Mouse (Mus musculus): ENCODE data around the gene Arid4a. TPM values are rescaled to one million over a fixed set of nuclear protein-coding genes. Genes with fewer than 3 reads are reported as not detected.

Arid4a gene
- total and polyA plus RNA-seq, 3 experiments: 6.7 to 13.0 TPM; not detected in 1

- no peak; the same call in 1 of the 2 replicates for TF ChIP-seq MAZ (IDR thresholded peaks at IDR 0.05; ENCODE audit: low read depth, low read length)
- TF ChIP-seq USF2 (IDR thresholded peaks at IDR 0.05; ENCODE audit: borderline replicate concordance in 1 of 2, insufficient read depth in 1 of 2, low read depth in 1 of 2, low read length in 2 of 2): peak in 1 of 2 experiments; percentile 54; a peak in 1 of 4 replicates
- TF ChIP-seq TAL1 (IDR thresholded peaks at IDR 0.05; ENCODE audit: low read length): no peak
- peak; percentile 91 for TF ChIP-seq BHLHE40 (IDR thresholded peaks at IDR 0.05; ENCODE audit: borderline replicate concordance, low read depth, low read length)
- TF ChIP-seq TCF12 (IDR thresholded peaks at IDR 0.05; ENCODE audit: low read depth, low read length): peak; percentile 21
- TF ChIP-seq USF1 (IDR thresholded peaks at IDR 0.05; ENCODE audit: low read depth, low read length): peak; percentile 94
- peak; percentile 87 for TF ChIP-seq TBP (IDR thresholded peaks at IDR 0.05; ENCODE audit: low read depth, low read length)
- no peak for TF ChIP-seq ZKSCAN1 (IDR thresholded peaks at IDR 0.05; ENCODE audit: low read depth, low read length)
Measured at GRCm38 (mm10) chr12:71136130-71136973, 120.6 kb downstream of the Arid4a start, which contains the start of the genes Timm9 and 2700049A03Rik (continued).

GRCm38 (mm10) chr12:71136974-71137491 lies 121.2 kb downstream of the Arid4a start:
- Histone ChIP-seq H3K4me1 (ENCODE audit: control insufficient read depth in 1 of 2, insufficient read depth in 2 of 2, low read length in 2 of 2) (peaks cover 0 to 7% of the 10 kb centered on the region in 2 experiments; a peak in 2 of 4 replicates), H3K9me3 (replicated peaks; ENCODE audit: insufficient read depth, low read length) (no peaks in the 10 kb centered on the region), H3K36me3 (ENCODE audit: control insufficient read depth in 1 of 2, insufficient read depth in 2 of 2, low read length in 2 of 2) (peaks cover 5 to 21% of the 10 kb centered on the region in 2 experiments; a peak in 3 of 4 replicates), H3K4me3 (ENCODE audit: control insufficient read depth in 1 of 2, insufficient read depth in 1 of 2, low read depth in 2 of 2, low read length in 2 of 2) (peak overlapping the region; percentile 70 to 81), H3K27me3 (ENCODE audit: control insufficient read depth in 1 of 2, insufficient read depth in 2 of 2, low read length in 2 of 2) (no peaks in the 10 kb centered on the region), H3K9ac (ENCODE audit: control insufficient read depth, low read depth, low read length, poor library complexity, severe bottlenecking) (peak overlapping the region; percentile 96), H3K79me2 (ENCODE audit: control insufficient read depth, insufficient read depth, low read length, poor library complexity) (peaks cover 31% of the 10 kb centered on the region), H3K27ac (ENCODE audit: control insufficient read depth, low read depth, low read length) (peak overlapping the region; percentile 99)
- peak; percentile 96 for DNase-seq (ENCODE audit: low read depth, low spot score)
- TF ChIP-seq ETS1 (IDR thresholded peaks at IDR 0.05; ENCODE audit: low read depth, low read length) (peak; percentile 30; the same call in 1 of the 2 replicates), CHD1 (IDR thresholded peaks at IDR 0.05; ENCODE audit: low read depth, low read length) (0 out of 2 replicates have a peak, but pooled peaks have one; percentile 29), MAX (IDR thresholded peaks at IDR 0.05; ENCODE audit: low read length) (no peak), POLR2A (IDR thresholded peaks at IDR 0.05; ENCODE audit: control insufficient read depth in 1 of 2, insufficient read depth in 1 of 2, low read depth in 1 of 2, low read length in 2 of 2, poor library complexity in 1 of 2) (peak; percentile 66 to 83), TBP (IDR thresholded peaks at IDR 0.05; ENCODE audit: low read depth, low read length) (peak; percentile 68; the same call in 1 of the 2 replicates), USF2 (IDR thresholded peaks at IDR 0.05; ENCODE audit: borderline replicate concordance in 1 of 2, insufficient read depth in 1 of 2, low read depth in 1 of 2, low read length in 2 of 2) (no peak), CHD2 (IDR thresholded peaks at IDR 0.05; ENCODE audit: low read length) (no peak), UBTF (IDR thresholded peaks at IDR 0.05; ENCODE audit: borderline replicate concordance, insufficient read depth, low read depth, low read length) (no peak), ZMIZ1 (IDR thresholded peaks at IDR 0.05; ENCODE audit: low read depth, low read length) (peak; percentile 49), NELFE (IDR thresholded peaks at IDR 0.05; ENCODE audit: low read depth, low read length) (peak; percentile 89), POLR2AphosphoS5 (IDR thresholded peaks at IDR 0.05; ENCODE audit: borderline replicate concordance, low read depth, low read length) (no peak), RAD21 (IDR thresholded peaks at IDR 0.05; ENCODE audit: low read depth, low read length) (no peak), GATA1 (IDR thresholded peaks at IDR 0.05; ENCODE audit: low read depth, low read length) (no peak), HCFC1 (IDR thresholded peaks at IDR 0.05; ENCODE audit: low read depth, low read length) (peak; percentile 88), ELF1 (IDR thresholded peaks at IDR 0.05; ENCODE audit: low read depth, low read length) (peak; percentile 65; the same call in 1 of the 2 replicates), BHLHE40 (IDR thresholded peaks at IDR 0.05; ENCODE audit: borderline replicate concordance, low read depth, low read length) (no peak), EP300 (IDR thresholded peaks at IDR 0.05; ENCODE audit: low read depth in 1 of 2, low read length in 2 of 2) (peak in 1 of 2 experiments; percentile 40; a peak in 1 of 4 replicates), MYB (IDR thresholded peaks at IDR 0.05; ENCODE audit: low read depth, low read length) (peak; percentile 40), MAZ (IDR thresholded peaks at IDR 0.05; ENCODE audit: low read depth, low read length) (peak; percentile 96), MEF2A (IDR thresholded peaks at IDR 0.05; ENCODE audit: extremely low read depth, insufficient replicate concordance, low read depth, low read length, poor library complexity, severe bottlenecking) (no peak), CTCF (IDR thresholded peaks at IDR 0.05 in 2 of 3, conservative IDR thresholded peaks at IDR 0.05 in 1 of 3; ENCODE audit: control insufficient read depth in 1 of 3, insufficient read depth in 1 of 3, low read depth in 2 of 3, low read length in 3 of 3, poor library complexity in 1 of 3, severe bottlenecking in 1 of 3) (no peak), SIN3A (IDR thresholded peaks at IDR 0.05; ENCODE audit: low read length) (peak; percentile 77), TCF12 (IDR thresholded peaks at IDR 0.05; ENCODE audit: low read depth, low read length) (peak; percentile 57; the same call in 1 of the 2 replicates), MXI1 (IDR thresholded peaks at IDR 0.05; ENCODE audit: low read depth, low read length) (no peak), E2F4 (IDR thresholded peaks at IDR 0.05; ENCODE audit: borderline replicate concordance, low read depth, low read length) (0 out of 2 replicates have a peak, but pooled peaks have one; percentile 59), GABPA (IDR thresholded peaks at IDR 0.05; ENCODE audit: low read depth, low read length) (no peak), MAFK (IDR thresholded peaks at IDR 0.05; ENCODE audit: borderline replicate concordance, low read depth, low read length) (no peak), ZKSCAN1 (IDR thresholded peaks at IDR 0.05; ENCODE audit: low read depth, low read length) (no peak)
